Mouse (Mus musculus) embryonic facial prominence, embryonic 11.5 days (tissue): ENCODE data around the gene Sspo. TPM values are rescaled to one million over a fixed set of nuclear protein-coding genes. Genes with fewer than 3 reads are reported as not detected.

Source experiments
- ATAC-seq: fragments of 200-750 bp; cut with Nextera tagmentation; replicated peaks from 2 replicates; pipeline ENCODE4 v1.8.0; 2017; ENCODE audit warnings: low read depth; ENCODE audit not compliant: insufficient number of reproducible peaks, low FRiP score, low TSS enrichment
- DNase-seq: peaks from one replicate; pipeline ENCODE4 v3.0.0-alpha.2; 2015; ENCODE audit warnings: low spot score
- H3K27ac ChIP-seq: fragments of 300-500 bp; sonication (generic); replicated peaks from 2 replicates; pipeline ENCODE4 v1.5.1; 2014; ENCODE audit warnings: mild to moderate bottlenecking, low read depth, low read length, control low read depth
- H3K27me3 ChIP-seq: fragments of 300-500 bp; sonication (generic); 2 replicates; pipeline ENCODE4 v1.6.1; 2014; ENCODE audit warnings: mild to moderate bottlenecking, low read length, moderate library complexity, mixed read lengths; ENCODE audit not compliant: control insufficient read depth, insufficient read depth
- H3K36me3 ChIP-seq: fragments of 300-500 bp; sonication (generic); replicated peaks from 2 replicates; pipeline ENCODE4 v1.6.1; 2014; ENCODE audit warnings: low read depth, mild to moderate bottlenecking, low read length, moderate library complexity, mixed read lengths; ENCODE audit not compliant: control insufficient read depth, insufficient read depth
- H3K4me1 ChIP-seq: fragments of 300-500 bp; sonication (generic); 2 replicates; pipeline ENCODE4 v1.6.1; 2014; ENCODE audit warnings: low read length, mixed read lengths; ENCODE audit not compliant: control insufficient read depth, insufficient read depth
- H3K4me2 ChIP-seq: fragments of 300-500 bp; sonication (generic); 2 replicates; pipeline ENCODE4 v1.6.1; 2014; ENCODE audit warnings: low read depth, mild to moderate bottlenecking, control low read depth, low read length, moderate library complexity
- H3K4me3 ChIP-seq: fragments of 300-500 bp; sonication (generic); 2 replicates; pipeline ENCODE4 v1.5.1; 2014; ENCODE audit warnings: low read depth, low read length, control low read depth
- H3K9ac ChIP-seq: fragments of 300-500 bp; sonication (generic); replicated peaks from 2 replicates; pipeline ENCODE4 v1.6.1; 2014; ENCODE audit warnings: mild to moderate bottlenecking, control low read depth, low read length
- H3K9me3 ChIP-seq: fragments of 300-500 bp; sonication (generic); replicated peaks from 2 replicates; pipeline ENCODE4 v1.6.1; 2016; ENCODE audit warnings: mild to moderate bottlenecking, low read length, inconsistent platforms, mixed read lengths; ENCODE audit not compliant: control insufficient read depth
- WGBS: fragments of 180-500 bp; shearing (Covaris S2); extraction: QIAGEN DNeasy Blood & Tissue Kit; methylation state at CpG from one replicate; pipeline ENCODE4 v1.1.7; 2014; 5-methylcytosine and 5-hydroxymethylcytosine counted together
- polyA plus RNA-seq: library from polyadenylated mRNA; unstranded; fragments of >200 nt; fragmentation: Nextera tagmentation; extraction: Ambion mirVana; gene quantifications from 2 replicates; pipeline ENCODE4 v1.2.1, GENCODE M21; 2014

The Sspo gene
- polyA plus RNA-seq, 1 experiment from 2014 or later: 0.36 TPM

GRCm38 (mm10) chr6:48428769-48429557 is 19.1 kb upstream of the Sspo start:
- no peak overlapping the region for H3K4me3 ChIP-seq
- no peaks in the 10 kb centered on the region for H3K9me3 ChIP-seq
- no peak overlapping the region for H3K4me2 ChIP-seq
- DNase-seq (no peak), ATAC-seq (no peak)
- no peak overlapping the region for H3K9ac ChIP-seq
- no peaks in the 10 kb centered on the region for H3K4me1 ChIP-seq
- no peaks in the 10 kb centered on the region for H3K36me3 ChIP-seq
- 70% methylated on average over 4 of the region's 4 CpGs for WGBS
- H3K27me3 ChIP-seq: no peaks in the 10 kb centered on the region
- no peak overlapping the region for H3K27ac ChIP-seq

- ATAC-seq (no peak), DNase-seq (no peak)
- 72% methylated on average over 5 of the region's 5 CpGs for WGBS
- Histone ChIP-seq H3K36me3 (no peaks in the 10 kb centered on the region), H3K27ac (no peak overlapping the region), H3K27me3 (no peaks in the 10 kb centered on the region), H3K9ac (no peak overlapping the region), H3K4me2 (no peak overlapping the region), H3K4me1 (no peaks in the 10 kb centered on the region), H3K4me3 (no peak overlapping the region), H3K9me3 (no peaks in the 10 kb centered on the region)
Measured at GRCm38 (mm10) chr6:48430748-48431147, 17.3 kb upstream of the Sspo start.

- H3K4me2 ChIP-seq: no peak overlapping the region
- peaks cover 4% of the 10 kb centered on the region for H3K27me3 ChIP-seq
- no peaks in the 10 kb centered on the region for H3K4me1 ChIP-seq
- WGBS: 61% methylated on average over 12 of the region's 12 CpGs
- H3K9me3 ChIP-seq: no peaks in the 10 kb centered on the region
- H3K9ac ChIP-seq: no peak overlapping the region
- H3K27ac ChIP-seq: no peak overlapping the region
- no peak overlapping the region for H3K4me3 ChIP-seq
- peak; percentile 35 for DNase-seq
- ATAC-seq: 0 out of 2 replicates have a peak, but pooled peaks have one; percentile 36
- peaks cover 2% of the 10 kb centered on the region; the same call in 1 of the 2 replicates for H3K36me3 ChIP-seq
Measured at GRCm38 (mm10) chr6:48432893-48433816, 14.9 kb upstream of the Sspo start.

- WGBS: 67% methylated on average over 6 of the region's 6 CpGs
Measured at GRCm38 (mm10) chr6:48434651-48435050, 13.4 kb upstream of the Sspo start.

DNA sequence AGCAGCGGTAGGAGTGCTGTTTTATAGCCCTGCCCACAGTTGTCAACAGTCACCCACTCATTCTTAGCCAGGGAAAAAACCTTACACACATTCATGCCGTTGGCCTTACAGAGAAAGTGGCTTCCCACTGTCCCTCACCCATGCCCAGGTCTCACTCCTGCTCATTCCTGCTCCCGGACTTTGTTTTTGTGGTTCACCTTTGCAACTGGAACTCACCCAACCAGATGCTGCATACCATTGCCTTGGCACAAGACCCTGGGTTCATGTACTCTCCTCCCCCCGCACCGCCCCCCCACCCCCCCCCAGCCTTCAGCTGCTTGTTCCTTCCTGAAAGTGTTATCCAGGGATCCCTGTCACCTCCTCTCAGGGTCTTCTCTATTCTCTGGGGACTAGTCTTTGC is 12.9 kb upstream of the Sspo start:
- DNase-seq (no peak), ATAC-seq (no peak)
- WGBS: 60% methylated on average over 5 of the region's 5 CpGs
- no peak overlapping the region for H3K27ac ChIP-seq
- H3K9me3 ChIP-seq: no peaks in the 10 kb centered on the region
- peaks cover 6% of the 10 kb centered on the region for H3K4me1 ChIP-seq
- H3K4me2 ChIP-seq: no peak overlapping the region
- peaks cover 4% of the 10 kb centered on the region; the same call in 1 of the 2 replicates for H3K36me3 ChIP-seq
- no peak overlapping the region for H3K4me3 ChIP-seq
- peaks cover 20% of the 10 kb centered on the region for H3K27me3 ChIP-seq
- H3K9ac ChIP-seq: no peak overlapping the region

More at GRCm38 (mm10) chr6:48434651-48435050, 13.4 kb upstream of the Sspo start:
- H3K9me3 ChIP-seq: no peaks in the 10 kb centered on the region
- H3K9ac ChIP-seq: no peak overlapping the region
- peaks cover 18% of the 10 kb centered on the region for H3K27me3 ChIP-seq
- no peak overlapping the region for H3K4me2 ChIP-seq
- H3K36me3 ChIP-seq: peaks cover 4% of the 10 kb centered on the region; the same call in 1 of the 2 replicates
- H3K4me1 ChIP-seq: peaks cover 4% of the 10 kb centered on the region
- H3K27ac ChIP-seq: no peak overlapping the region
- ATAC-seq: no peak
- no peak overlapping the region for H3K4me3 ChIP-seq
- no peak for DNase-seq

DNA sequence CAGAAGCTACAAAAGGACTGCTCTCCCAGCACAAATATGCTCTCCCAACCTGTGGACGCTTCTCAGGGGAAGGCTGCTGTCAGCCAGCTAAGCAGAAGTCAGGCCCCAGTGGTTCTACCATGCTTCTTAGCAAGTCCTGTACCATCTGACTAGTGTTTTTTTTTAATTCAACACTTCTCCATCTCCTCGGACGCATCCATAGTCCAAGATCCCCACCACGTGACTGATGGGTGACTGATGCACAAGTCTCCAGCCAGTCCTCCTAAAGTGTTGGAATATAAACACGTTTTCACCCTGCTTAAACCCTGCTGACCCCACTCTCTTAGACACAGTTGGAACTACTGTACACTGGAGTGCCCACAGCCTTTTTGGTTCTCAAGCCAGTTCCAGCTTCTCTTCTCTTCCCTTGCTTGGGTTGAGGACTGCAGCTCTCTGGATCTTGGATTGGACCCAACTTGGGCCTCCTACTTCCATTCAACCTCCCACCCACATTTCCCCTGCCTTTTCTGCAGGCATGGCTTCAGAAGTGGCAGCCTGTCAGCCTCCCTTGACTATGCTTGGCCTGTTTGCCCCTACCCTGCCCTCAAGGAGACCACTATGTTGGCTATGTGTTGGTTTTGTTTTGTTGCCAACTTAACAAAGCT is 12.2 kb upstream of the Sspo start:
- Histone ChIP-seq H3K36me3 (peaks cover 4% of the 10 kb centered on the region; the same call in 1 of the 2 replicates), H3K27me3 (peaks cover 20% of the 10 kb centered on the region), H3K4me1 (peaks cover 6% of the 10 kb centered on the region), H3K9me3 (no peaks in the 10 kb centered on the region), H3K9ac (no peak overlapping the region), H3K27ac (no peak overlapping the region), H3K4me3 (no peak overlapping the region), H3K4me2 (no peak overlapping the region)
- no peak for ATAC-seq
- DNase-seq: no peak
- WGBS: 79% methylated on average over 5 of the region's 5 CpGs

- H3K9me3 ChIP-seq: no peaks in the 10 kb centered on the region
- peaks cover 6% of the 10 kb centered on the region for H3K4me1 ChIP-seq
- peaks cover 20% of the 10 kb centered on the region for H3K27me3 ChIP-seq
- WGBS: 23% methylated on average over 35 of the region's 35 CpGs
- DNase-seq: no peak
- H3K9ac ChIP-seq: no peak overlapping the region
- ATAC-seq: no peak; the same call in 1 of the 2 replicates
- no peak overlapping the region for H3K4me3 ChIP-seq
- no peak overlapping the region; the same call in 1 of the 2 replicates for H3K4me2 ChIP-seq
- peaks cover 4% of the 10 kb centered on the region for H3K36me3 ChIP-seq
- H3K27ac ChIP-seq: no peak overlapping the region
Measured at GRCm38 (mm10) chr6:48437679-48438376, 10.2 kb upstream of the Sspo start.
